Mouse (Mus musculus): ENCODE data around the gene Shroom4.

- TF ChIP-seq CTCF (IDR thresholded peaks at IDR 0.05; ENCODE audit: low read depth) (no peak), EP300 (optimal IDR thresholded peaks at IDR 0.05) (no peak)
These were observed 118.8 kb downstream of the Shroom4 start for GRCm38 (mm10) chrX:6518421-6518820.
